Mouse (Mus musculus): Measurements from ENCODE around the gene Tns2. TPM values are rescaled to one million over a fixed set of nuclear protein-coding genes. Genes with fewer than 3 reads are reported as not detected.

The Tns2 gene
- total and polyA plus RNA-seq, 3 experiments, result 0.42 to 3.1 TPM; not detected in 1

GRCm38 (mm10) chr15:102082148-102082547, 18.1 kb upstream of the Tns2 start:
- DNase-seq (ENCODE audit: low read depth, low spot score), result no peak
- peaks cover 56 to 80% of the 10 kb centered on the region in 2 experiments for H3K36me3 ChIP-seq (ENCODE audit: control insufficient read depth in 1 of 2, insufficient read depth in 2 of 2, low read length in 2 of 2)
- H3K27me3 ChIP-seq (ENCODE audit: control insufficient read depth in 1 of 2, insufficient read depth in 2 of 2, low read length in 2 of 2), result no peaks in the 10 kb centered on the region
- peaks cover 2 to 13% of the 10 kb centered on the region in 2 experiments for H3K4me1 ChIP-seq (ENCODE audit: control insufficient read depth in 1 of 2, insufficient read depth in 2 of 2, low read length in 2 of 2)
- H3K4me3 ChIP-seq (ENCODE audit: control insufficient read depth in 1 of 2, insufficient read depth in 1 of 2, low read depth in 2 of 2, low read length in 2 of 2), result no peak overlapping the region
- H3K9ac ChIP-seq (ENCODE audit: control insufficient read depth, low read depth, low read length, poor library complexity, severe bottlenecking), result no peak overlapping the region
- H3K79me2 ChIP-seq (ENCODE audit: control insufficient read depth, insufficient read depth, low read length, poor library complexity), result peaks cover 62% of the 10 kb centered on the region
- no peak for TF ChIP-seq GABPA (IDR thresholded peaks at IDR 0.05; ENCODE audit: low read depth, low read length)
- no peak for TF ChIP-seq MEF2A (IDR thresholded peaks at IDR 0.05; ENCODE audit: extremely low read depth, insufficient replicate concordance, low read depth, low read length, poor library complexity, severe bottlenecking)
- TF ChIP-seq CHD1 (IDR thresholded peaks at IDR 0.05; ENCODE audit: low read depth, low read length), result no peak
- TF ChIP-seq SIN3A (IDR thresholded peaks at IDR 0.05; ENCODE audit: low read length), result no peak
- TF ChIP-seq GATA1 (IDR thresholded peaks at IDR 0.05; ENCODE audit: low read depth, low read length), result no peak
- no peak for TF ChIP-seq ELF1 (IDR thresholded peaks at IDR 0.05; ENCODE audit: low read depth, low read length)
- no peak for TF ChIP-seq TCF12 (IDR thresholded peaks at IDR 0.05; ENCODE audit: low read depth, low read length)
- TF ChIP-seq POLR2AphosphoS2 (IDR thresholded peaks at IDR 0.05; ENCODE audit: low read length), result no peak
- TF ChIP-seq MXI1 (IDR thresholded peaks at IDR 0.05; ENCODE audit: low read depth, low read length), result no peak
- TF ChIP-seq TAL1 (IDR thresholded peaks at IDR 0.05; ENCODE audit: low read length), result no peak
- TF ChIP-seq ZC3H11A (IDR thresholded peaks at IDR 0.05; ENCODE audit: low read depth, low read length), result no peak
- no peak for TF ChIP-seq UBTF (IDR thresholded peaks at IDR 0.05; ENCODE audit: borderline replicate concordance, insufficient read depth, low read depth, low read length)
- TF ChIP-seq MAZ (IDR thresholded peaks at IDR 0.05; ENCODE audit: low read depth, low read length), result no peak
- no peak overlapping the region for H3K27ac ChIP-seq (ENCODE audit: control insufficient read depth, low read depth, low read length)
- no peaks in the 10 kb centered on the region for H3K9me3 ChIP-seq (replicated peaks; ENCODE audit: insufficient read depth, low read length)

- TF ChIP-seq E2F4 (IDR thresholded peaks at IDR 0.05; ENCODE audit: borderline replicate concordance, low read depth, low read length), result no peak
- TF ChIP-seq POLR2AphosphoS2 (IDR thresholded peaks at IDR 0.05; ENCODE audit: low read length), result peak; percentile 52; the same call in 1 of the 2 replicates
- no peak for TF ChIP-seq MYB (IDR thresholded peaks at IDR 0.05; ENCODE audit: low read depth, low read length)
- no peak for TF ChIP-seq JUND (IDR thresholded peaks at IDR 0.05; ENCODE audit: low read depth, low read length)
- TF ChIP-seq MAZ (IDR thresholded peaks at IDR 0.05; ENCODE audit: low read depth, low read length), result no peak
Observed at GRCm38 (mm10) chr15:102083028-102083427, 17.2 kb upstream of the Tns2 start.

More at GRCm38 (mm10) chr15:102083028-102083427, 17.2 kb upstream of the Tns2 start:
- Histone ChIP-seq H3K4me1 (ENCODE audit: control insufficient read depth in 1 of 2, insufficient read depth in 2 of 2, low read length in 2 of 2) (peaks cover 2 to 8% of the 10 kb centered on the region in 2 experiments), H3K79me2 (ENCODE audit: control insufficient read depth, insufficient read depth, low read length, poor library complexity) (peaks cover 60% of the 10 kb centered on the region), H3K4me3 (ENCODE audit: control insufficient read depth in 1 of 2, insufficient read depth in 1 of 2, low read depth in 2 of 2, low read length in 2 of 2) (no peak overlapping the region), H3K36me3 (ENCODE audit: control insufficient read depth in 1 of 2, insufficient read depth in 2 of 2, low read length in 2 of 2) (peaks cover 48 to 86% of the 10 kb centered on the region in 2 experiments), H3K9ac (ENCODE audit: control insufficient read depth, low read depth, low read length, poor library complexity, severe bottlenecking) (no peak overlapping the region), H3K27me3 (ENCODE audit: control insufficient read depth in 1 of 2, insufficient read depth in 2 of 2, low read length in 2 of 2) (no peaks in the 10 kb centered on the region), H3K27ac (ENCODE audit: control insufficient read depth, low read depth, low read length) (no peak overlapping the region), H3K9me3 (replicated peaks; ENCODE audit: insufficient read depth, low read length) (no peaks in the 10 kb centered on the region)
- no peak for DNase-seq (ENCODE audit: low read depth, low spot score)

All from MEL (cell line).